Mouse (Mus musculus): ENCODE measurements at regions not wholly inside any gene's neighbourhood (a gene's known extent, or its start where the extent isn't known, plus 50 kb on each side); places are given as distances from the start of the nearest gene placed in this dataset.
"Not testable (repeated sequence)": the region's sequence is repeated elsewhere in the genome, so short reads cannot be mapped to it uniquely, and the experiment has no call there.

GRCm38 (mm10) chr17:4889577-4889976, 104.6 kb upstream of the Arid1b start:
- no peak for DNase-seq

DNA sequence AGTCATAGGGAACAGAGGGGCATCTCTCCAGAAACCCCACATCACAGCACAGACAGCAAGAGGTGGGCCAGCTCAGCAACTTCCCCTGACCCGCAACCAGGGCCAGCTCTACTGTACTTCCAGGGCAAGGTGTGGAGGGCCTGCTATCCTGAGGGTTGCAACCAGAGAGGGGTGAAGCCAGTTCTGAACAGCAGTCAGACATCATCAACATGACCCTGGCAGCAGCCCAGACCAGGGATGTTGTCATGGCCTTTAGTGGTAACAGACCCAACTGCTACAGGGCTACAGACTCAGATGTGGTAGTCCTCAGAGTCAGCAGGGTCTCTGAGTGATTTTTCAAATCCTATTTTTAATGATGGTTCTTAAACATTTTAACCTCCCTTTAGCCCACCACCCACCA, 104.0 kb upstream of the Arid1b start:
- DNase-seq: no peak

- DNase-seq: no peak
Measured at GRCm38 (mm10) chr17:4891576-4891975, 102.6 kb upstream of the Arid1b start.

GRCm38 (mm10) chr17:4894756-4895330, 99.3 kb upstream of the Arid1b start:
- DNase-seq: not testable (repeated sequence)

GRCm38 (mm10) chr17:4903129-4903528, 91.0 kb upstream of the Arid1b start:
- no peak for DNase-seq

DNA sequence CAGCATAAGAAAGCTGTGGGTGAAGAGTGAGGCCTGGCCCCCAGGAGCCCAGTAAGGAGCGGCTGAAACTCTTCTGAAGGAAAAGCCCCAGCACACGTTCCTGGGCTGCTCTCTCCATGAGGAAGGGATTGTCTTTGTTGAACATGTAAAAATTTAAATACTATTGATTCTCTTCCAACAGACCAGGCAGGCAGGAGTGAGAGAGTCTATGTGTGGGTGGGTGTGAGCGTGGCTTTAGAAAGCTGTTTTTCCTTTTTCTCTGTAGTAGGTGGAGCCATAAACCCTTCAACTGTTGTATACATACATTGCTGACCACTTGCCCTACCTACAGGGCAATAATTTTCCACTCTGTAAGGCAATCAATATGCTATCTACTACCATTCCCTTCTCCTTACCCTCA, 87.6 kb upstream of the Arid1b start:
- peak; percentile 10 to 34 for DNase-seq

- peak; percentile 76 to 80 for DNase-seq
Measured at GRCm38 (mm10) chr17:4907181-4907752, 86.9 kb upstream of the Arid1b start.

DNA sequence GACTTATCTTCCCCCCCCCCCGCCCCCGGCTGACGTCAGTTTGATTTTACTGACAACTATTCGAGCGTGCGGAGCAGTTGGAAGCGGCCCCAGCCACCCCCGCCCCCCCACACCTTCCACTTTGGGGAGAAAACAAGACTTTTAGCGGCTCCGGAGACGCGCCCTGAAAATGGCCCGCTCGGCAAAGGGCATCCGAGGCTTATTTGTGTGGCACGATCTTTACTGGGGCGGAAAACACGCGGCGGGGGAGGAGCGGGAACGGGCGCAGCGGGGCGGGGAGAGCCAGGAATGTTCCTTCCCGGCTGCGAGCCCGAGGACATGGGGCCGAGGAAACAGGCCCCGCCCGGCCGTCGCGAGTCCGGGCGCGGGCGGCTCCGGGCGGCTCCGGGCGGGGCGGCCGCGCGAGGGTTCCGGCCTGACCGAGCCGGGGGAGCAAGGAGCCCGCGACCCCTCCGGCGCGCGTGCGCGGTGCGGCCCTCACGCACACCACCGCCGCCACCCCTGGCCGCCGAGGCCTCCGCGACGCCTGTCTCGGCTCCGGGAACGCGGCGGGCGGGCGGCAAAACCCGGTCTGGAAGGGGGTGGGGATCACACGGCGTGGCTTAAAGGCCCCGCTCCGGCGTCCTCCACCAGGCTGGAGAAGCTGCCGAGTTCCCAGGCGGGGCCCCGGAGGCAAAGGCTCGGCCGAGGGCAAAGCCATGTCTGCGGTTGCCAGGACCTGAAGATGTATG, 86.1 kb upstream of the Arid1b start:
- DNase-seq: peak; percentile 98

GRCm38 (mm10) chr17:4908572-4908965, 85.6 kb upstream of the Arid1b start:
- no peak for DNase-seq

DNA sequence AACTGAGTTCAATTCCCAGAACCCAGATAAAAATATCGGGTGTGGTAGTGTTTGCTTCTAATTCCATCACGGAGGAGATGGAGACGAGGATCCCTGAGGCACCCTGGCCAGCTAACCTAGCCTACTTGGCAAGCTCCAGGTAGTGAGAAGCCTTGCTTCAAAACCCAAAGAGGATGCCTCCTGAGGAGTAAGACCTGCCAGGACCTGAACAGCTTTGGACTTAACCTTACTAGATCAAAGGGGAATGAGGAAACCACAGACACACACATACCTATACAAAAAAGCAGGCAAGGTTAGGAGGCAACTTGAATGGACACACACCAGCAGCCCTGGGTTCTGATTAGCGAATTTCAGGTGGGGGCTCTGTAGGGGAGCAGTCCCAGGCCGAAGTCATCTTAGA, 84.0 kb upstream of the Arid1b start:
- DNase-seq: no peak

DNA sequence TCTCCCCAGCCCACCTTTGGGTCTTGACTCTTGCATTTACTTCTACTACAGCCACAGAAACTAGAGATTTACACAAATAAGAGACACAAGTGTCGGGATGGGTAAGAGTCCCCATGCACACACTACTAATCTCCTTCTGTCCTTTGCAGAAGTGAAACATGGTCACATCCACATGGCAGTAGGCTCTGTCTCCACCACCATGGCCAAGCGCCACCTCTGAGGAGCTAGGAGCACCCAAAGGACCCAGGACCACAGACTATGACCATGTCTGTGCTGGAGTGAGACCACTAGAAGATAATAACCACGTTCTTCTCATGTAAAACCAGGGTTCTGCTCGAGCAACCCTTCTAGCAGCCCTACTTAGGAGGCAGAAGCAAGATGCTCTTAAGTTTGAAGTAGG, 81.1 kb upstream of the Arid1b start:
- DNase-seq: no peak

- no peak for DNase-seq
Measured at GRCm38 (mm10) chr17:4919866-4920495, 74.2 kb upstream of the Arid1b start.

- no peak for DNase-seq
Measured at GRCm38 (mm10) chr17:4921121-4921520, 73.0 kb upstream of the Arid1b start.

GRCm38 (mm10) chr17:4928631-4929030, 65.5 kb upstream of the Arid1b start:
- no peak for DNase-seq

GRCm38 (mm10) chr17:4935268-4935667, 58.9 kb upstream of the Arid1b start:
- no peak for DNase-seq

- DNase-seq: no peak
Measured at GRCm38 (mm10) chr17:4940589-4940988, 53.5 kb upstream of the Arid1b start.

DNA sequence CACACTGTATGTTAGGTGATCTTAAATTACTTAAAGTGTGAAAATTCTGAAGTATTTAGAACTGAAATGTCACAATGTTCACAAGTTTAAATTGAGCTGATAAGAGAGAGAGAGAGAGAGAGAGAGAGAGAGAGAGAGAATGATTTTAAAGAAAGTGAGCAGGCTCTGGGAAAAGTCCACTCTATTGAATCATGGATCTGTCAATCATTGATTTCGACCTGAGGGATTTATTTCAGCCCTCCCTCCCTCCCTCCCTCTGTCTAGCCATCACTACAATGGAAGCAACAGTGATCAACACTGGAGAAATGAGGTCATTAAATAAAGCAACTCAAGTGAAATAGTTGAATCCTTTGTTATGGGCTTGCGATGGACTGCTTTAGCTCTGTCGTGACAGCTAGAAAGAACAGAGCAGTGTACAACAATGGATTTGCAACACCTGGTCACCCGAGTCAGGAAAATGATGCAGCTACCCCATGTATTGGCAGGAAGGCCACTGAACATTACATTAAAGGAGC, 52.8 kb upstream of the Arid1b start:
- no peak for DNase-seq

- no peak for DNase-seq
Measured at GRCm38 (mm10) chr17:4942868-4943267, 51.3 kb upstream of the Arid1b start.

Data from cerebellum, postnatal 14 days (tissue).